Mouse (Mus musculus) neural tube, embryonic 11.5 days (tissue): ENCODE measurements around the gene Nagpa. TPM values are rescaled to one million over a fixed set of nuclear protein-coding genes. Genes with fewer than 3 reads are reported as not detected.

Experiments
- ATAC-seq: fragments of 200-750 bp; cut with Nextera tagmentation; 2 replicates; pipeline ENCODE4 v1.8.0; 2017; ENCODE audit warnings: moderate number of reproducible peaks, mild to moderate bottlenecking, moderate TSS enrichment, moderate library complexity; ENCODE audit not compliant: insufficient read depth, low FRiP score, low TSS enrichment
- DNase-seq: peaks from one replicate; pipeline ENCODE4 v3.0.0-alpha.2; 2015; ENCODE audit warnings: low spot score
- H3K27ac ChIP-seq: fragments of 300-500 bp; sonication (generic); 2 replicates; pipeline ENCODE4 v1.5.1; 2014; ENCODE audit warnings: low read depth, mild to moderate bottlenecking, low read length
- H3K27me3 ChIP-seq: fragments of 300-500 bp; sonication (generic); 2 replicates; pipeline ENCODE4 v1.6.1; 2014; ENCODE audit warnings: mild to moderate bottlenecking, low read length, mixed read lengths; ENCODE audit not compliant: control insufficient read depth, insufficient read depth
- H3K36me3 ChIP-seq: fragments of 300-500 bp; sonication (generic); 2 replicates; pipeline ENCODE4 v1.6.1; 2014; ENCODE audit warnings: mild to moderate bottlenecking, low read length, moderate library complexity, mixed read lengths; ENCODE audit not compliant: control insufficient read depth, insufficient read depth
- H3K4me1 ChIP-seq: fragments of 300-500 bp; sonication (generic); 2 replicates; pipeline ENCODE4 v1.6.1; 2014; ENCODE audit warnings: low read length, mixed read lengths; ENCODE audit not compliant: control insufficient read depth, insufficient read depth
- H3K4me2 ChIP-seq: fragments of 300-500 bp; sonication (generic); 2 replicates; pipeline ENCODE4 v1.6.1; 2014; ENCODE audit warnings: low read depth, mild to moderate bottlenecking, moderate library complexity
- H3K4me3 ChIP-seq: fragments of 300-500 bp; sonication (generic); 2 replicates; pipeline ENCODE4 v1.5.1; 2014; ENCODE audit warnings: low read depth, low read length
- H3K9ac ChIP-seq: fragments of 300-500 bp; sonication (generic); 2 replicates; pipeline ENCODE4 v1.6.1; 2014; ENCODE audit warnings: mild to moderate bottlenecking, low read length
- H3K9me3 ChIP-seq: fragments of 300-500 bp; sonication (generic); 2 replicates; pipeline ENCODE4 v1.6.1; 2016; ENCODE audit warnings: low read length; ENCODE audit not compliant: control insufficient read depth
- WGBS: fragments of 180-500 bp; shearing (Covaris S2); extraction: QIAGEN DNeasy Blood & Tissue Kit; methylation state at CpG from one replicate; pipeline ENCODE4 v1.1.7; 2014; 5-methylcytosine and 5-hydroxymethylcytosine counted together
- polyA plus RNA-seq: library from polyadenylated mRNA; unstranded; fragments of >200 nt; fragmentation: Nextera tagmentation; extraction: Ambion mirVana; gene quantifications from 2 replicates; pipeline ENCODE4 v1.2.1, GENCODE M21; 2014

The Nagpa gene
- polyA plus RNA-seq, result 13.6 and 16.9 TPM in 2 replicates

DNA sequence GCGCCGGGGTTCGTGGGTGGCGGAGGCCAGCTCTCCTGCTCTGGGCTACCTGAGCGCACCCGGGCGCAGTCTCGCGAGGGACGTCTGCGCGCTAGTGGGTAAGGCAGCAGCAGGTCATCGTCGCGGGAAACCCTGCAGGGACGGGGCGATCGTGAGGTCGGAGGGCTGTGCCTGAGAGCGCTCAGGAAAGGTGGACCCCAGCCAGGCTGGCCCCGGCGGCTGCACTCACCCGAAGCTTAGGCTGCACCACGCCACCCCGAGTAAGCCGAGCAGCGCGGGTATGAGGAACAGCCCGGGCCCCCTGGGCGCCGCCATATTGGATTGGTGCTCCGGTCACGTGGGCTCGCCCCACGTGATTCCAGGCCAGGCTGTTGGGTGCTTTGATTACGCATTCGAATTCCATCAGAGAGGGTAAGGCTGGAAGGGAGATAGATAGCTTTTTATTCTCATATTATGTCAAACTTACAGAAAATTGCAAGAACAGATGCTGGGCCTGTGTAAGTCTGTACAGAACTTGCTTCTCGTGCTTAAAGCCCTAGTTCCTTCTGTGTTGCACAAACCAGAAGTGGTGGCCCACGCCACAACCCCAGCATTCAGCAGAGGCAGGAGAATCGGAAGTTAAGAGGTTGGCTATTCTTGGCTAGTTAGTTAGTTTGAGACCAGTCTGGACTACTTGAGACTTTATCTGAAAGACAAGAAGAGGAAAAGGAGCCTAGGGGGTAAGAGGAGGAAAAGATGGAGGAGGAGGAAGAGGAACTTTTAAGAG is at the start of gene Nagpa:
Gene Nagpa, minus strand, starts transcription at position 345 of the 766 bp plus-strand sequence.
- no peaks in the 10 kb centered on the region for H3K9me3 ChIP-seq
- H3K9ac ChIP-seq, result peak within 1 kb of the TSS; percentile 71
- no peaks in the 10 kb centered on the region for H3K4me1 ChIP-seq
- H3K27ac ChIP-seq, result no peak within 1 kb of the TSS
- peak within 1 kb of the TSS; percentile 96 for H3K4me2 ChIP-seq
- no peaks in the 10 kb centered on the region for H3K27me3 ChIP-seq
- peak within 1 kb of the TSS; percentile 86 for H3K4me3 ChIP-seq
- WGBS, result 5% methylated on average over 39 of the region's 40 CpGs
- DNase-seq (peak; percentile 89), ATAC-seq (peak; percentile 90)
- no peaks in the 10 kb centered on the region for H3K36me3 ChIP-seq

DNA sequence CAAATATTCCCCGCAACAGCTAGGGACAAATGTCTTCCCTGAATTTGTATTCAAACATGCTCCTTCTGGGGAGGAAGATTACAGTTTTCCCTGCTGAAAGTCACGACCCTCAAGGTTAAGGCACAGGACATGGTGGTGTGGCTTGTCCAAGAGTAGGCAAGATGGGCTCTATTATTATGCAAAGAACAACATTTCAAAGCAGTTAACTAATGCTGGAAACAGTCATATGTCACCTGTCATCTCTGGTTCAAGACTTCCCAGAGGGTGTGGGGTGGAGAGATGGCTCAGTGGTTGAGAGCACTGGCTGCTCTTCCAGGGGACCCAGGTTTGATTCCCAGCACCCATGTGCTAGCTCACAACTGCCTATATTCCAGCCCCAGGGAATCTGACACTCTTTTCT is 48.4 kb upstream of the Nagpa start:
- Histone ChIP-seq H3K9me3 (no peaks in the 10 kb centered on the region), H3K36me3 (peaks cover 7% of the 10 kb centered on the region; the same call in 1 of the 2 replicates), H3K4me1 (peaks cover 12% of the 10 kb centered on the region), H3K4me3 (no peak overlapping the region), H3K4me2 (no peak overlapping the region), H3K9ac (no peak overlapping the region), H3K27me3 (no peaks in the 10 kb centered on the region), H3K27ac (no peak overlapping the region)
- ATAC-seq, result no peak
- DNase-seq, result no peak
- 97% methylated on average over 2 of the region's 2 CpGs for WGBS

DNA sequence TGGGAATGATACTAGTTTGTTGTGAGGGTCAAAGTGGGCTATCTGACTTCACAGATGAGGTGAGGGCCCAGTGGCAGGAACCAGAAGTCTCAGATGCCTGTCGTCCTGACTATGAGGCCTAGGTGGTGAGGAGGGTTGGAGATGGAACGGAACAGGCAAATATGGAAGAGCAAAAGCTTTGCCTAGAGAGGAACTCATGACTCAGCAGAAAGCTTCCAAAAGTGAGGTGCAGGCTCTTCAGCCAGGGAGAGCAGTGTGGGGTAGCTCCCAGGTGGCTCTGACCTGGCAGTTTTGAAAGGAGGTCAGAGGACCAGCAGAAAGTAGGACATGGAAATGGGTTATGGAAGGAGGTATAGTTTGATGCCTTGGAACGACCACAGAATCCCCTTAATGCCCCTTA is 47.1 kb upstream of the Nagpa start:
- Histone ChIP-seq H3K4me1 (peaks cover 6% of the 10 kb centered on the region), H3K4me2 (no peak overlapping the region), H3K4me3 (no peak overlapping the region), H3K27ac (no peak overlapping the region), H3K36me3 (peaks cover 7% of the 10 kb centered on the region; the same call in 1 of the 2 replicates), H3K9me3 (no peaks in the 10 kb centered on the region), H3K27me3 (no peaks in the 10 kb centered on the region), H3K9ac (no peak overlapping the region)
- 87% methylated on average over 3 of the region's 3 CpGs for WGBS
- DNase-seq, result no peak
- no peak for ATAC-seq

DNA sequence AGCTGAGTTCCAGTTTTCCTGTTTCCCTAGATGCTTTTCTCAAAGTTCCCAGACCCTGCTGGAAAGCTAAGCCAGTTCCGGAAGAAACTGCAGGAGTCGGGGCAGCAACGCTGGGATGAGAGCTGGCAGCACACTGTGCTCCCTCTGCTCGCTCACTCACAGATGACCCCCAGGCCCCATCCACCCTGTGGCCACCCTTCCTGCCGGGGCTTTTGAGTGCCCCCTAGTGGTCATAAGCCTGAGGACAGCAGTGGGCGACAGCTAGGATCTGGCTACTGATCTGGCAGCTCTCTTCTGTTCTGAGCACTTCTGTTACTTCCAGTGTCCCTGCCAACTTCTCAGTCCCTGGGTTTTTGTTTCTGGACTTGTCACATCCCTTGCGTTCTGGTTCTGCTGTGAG is 40.6 kb upstream of the Nagpa start:
- Histone ChIP-seq H3K9ac (no peak overlapping the region), H3K4me2 (no peak overlapping the region), H3K36me3 (peaks cover 5% of the 10 kb centered on the region), H3K9me3 (no peaks in the 10 kb centered on the region), H3K4me3 (no peak overlapping the region), H3K4me1 (no peaks in the 10 kb centered on the region), H3K27me3 (no peaks in the 10 kb centered on the region), H3K27ac (no peak overlapping the region)
- 31% methylated on average over 7 of the region's 7 CpGs for WGBS
- ATAC-seq (0 out of 2 replicates have a peak, but pooled peaks have one; percentile 23), DNase-seq (peak; percentile 67)

DNA sequence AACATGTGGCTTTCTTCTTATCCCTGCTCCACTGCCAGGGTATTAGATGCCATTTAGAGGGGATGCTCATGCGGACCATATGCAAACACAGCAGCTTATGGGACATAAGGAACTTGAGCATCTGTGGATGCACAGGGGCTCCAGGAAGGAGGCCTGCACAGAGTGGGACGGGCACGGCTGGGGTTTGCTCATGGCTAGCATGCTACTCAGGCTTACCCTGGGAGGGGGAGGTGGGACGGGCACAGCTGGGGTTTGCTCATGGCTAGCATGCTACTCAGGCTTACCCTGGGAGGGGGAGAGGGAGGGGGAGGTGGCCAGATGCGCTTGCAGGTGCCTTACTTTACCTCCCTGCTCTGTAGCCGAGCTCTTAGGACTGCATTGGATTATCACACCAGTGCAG is 39.1 kb upstream of the Nagpa start:
- no peak for ATAC-seq
- Histone ChIP-seq H3K4me1 (no peaks in the 10 kb centered on the region), H3K27ac (no peak overlapping the region), H3K9me3 (no peaks in the 10 kb centered on the region), H3K9ac (no peak overlapping the region), H3K4me2 (no peak overlapping the region), H3K4me3 (no peak overlapping the region), H3K36me3 (no peaks in the 10 kb centered on the region; the same call in none of the 2 replicates), H3K27me3 (no peaks in the 10 kb centered on the region)
- DNase-seq, result no peak
- 90% methylated on average over 6 of the region's 6 CpGs for WGBS

DNA sequence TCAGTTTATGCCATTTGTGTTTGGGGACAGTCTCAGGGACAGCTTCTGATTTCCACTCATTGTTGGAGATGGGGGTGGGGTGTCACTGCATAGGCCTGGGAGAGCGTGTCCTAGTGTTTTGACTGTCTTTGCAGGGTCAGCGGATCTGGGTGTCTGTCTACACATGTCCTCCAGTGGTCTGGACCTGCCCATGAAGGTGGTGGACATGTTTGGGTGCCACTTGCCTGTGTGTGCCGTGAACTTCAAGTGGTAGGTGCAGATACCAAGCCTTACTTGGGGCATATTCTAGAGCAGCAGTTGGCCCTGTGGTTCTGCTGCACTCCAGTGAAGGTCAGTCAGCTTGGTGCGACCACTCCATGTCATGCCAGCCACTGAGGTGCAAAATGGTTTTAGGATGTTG is 38.5 kb upstream of the Nagpa start:
- H3K4me1 ChIP-seq, result no peaks in the 10 kb centered on the region
- H3K4me3 ChIP-seq, result no peak overlapping the region
- ATAC-seq (no peak), DNase-seq (no peak)
- no peaks in the 10 kb centered on the region for H3K9me3 ChIP-seq
- H3K36me3 ChIP-seq, result no peaks in the 10 kb centered on the region; the same call in none of the 2 replicates
- H3K9ac ChIP-seq, result no peak overlapping the region
- no peaks in the 10 kb centered on the region for H3K27me3 ChIP-seq
- WGBS, result 87% methylated on average over 4 of the region's 4 CpGs
- no peak overlapping the region for H3K27ac ChIP-seq
- no peak overlapping the region for H3K4me2 ChIP-seq

DNA sequence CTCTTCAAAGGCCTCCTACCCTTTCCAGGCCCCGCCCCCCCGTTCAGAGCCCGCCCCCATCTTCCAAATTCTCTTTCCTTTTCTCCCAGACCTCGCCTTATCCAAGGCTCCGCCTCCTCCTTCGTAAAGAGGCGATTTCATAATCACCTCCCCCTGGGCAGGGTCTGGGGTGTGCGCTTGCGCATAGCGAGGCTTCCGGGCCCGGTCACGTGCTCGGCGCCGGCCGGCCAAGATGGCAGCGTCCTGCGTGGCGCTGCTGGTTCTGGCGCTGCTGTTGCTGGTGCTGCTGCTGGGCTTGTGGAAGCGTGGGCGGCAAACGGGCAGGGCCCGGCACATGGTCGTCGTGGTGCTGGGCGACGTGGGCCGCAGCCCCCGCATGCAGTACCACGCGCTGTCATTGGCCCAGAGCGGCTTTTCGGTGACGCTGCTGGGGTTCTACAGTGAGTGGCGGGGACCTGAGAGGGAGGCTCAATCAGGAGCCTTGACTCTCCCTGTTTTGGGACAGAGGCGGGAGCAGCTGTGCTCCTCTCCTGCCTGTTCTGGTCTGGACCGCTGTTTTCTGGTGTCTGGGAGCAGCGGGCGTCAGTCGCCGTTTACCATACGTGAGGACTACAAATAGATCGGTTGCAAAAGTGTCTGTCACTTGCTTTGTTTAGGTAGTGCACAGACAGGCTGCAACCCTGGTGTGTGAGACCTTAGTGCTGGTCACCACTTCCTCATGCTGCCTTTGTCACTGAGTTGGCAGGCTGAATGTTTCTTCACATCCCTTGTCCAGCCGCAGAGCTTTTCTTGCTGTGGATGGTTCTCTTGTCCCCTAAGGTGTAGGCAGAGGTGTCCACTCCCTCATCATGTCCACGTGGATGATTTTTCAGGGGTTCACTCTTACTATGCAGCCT is 29.9 kb upstream of the Nagpa start, which contains the start of gene Alg1:
Gene Alg1, plus strand, starts transcription at position 204 of the 896 bp plus-strand sequence.
- no peaks in the 10 kb centered on the region for H3K36me3 ChIP-seq
- no peak within 1 kb of the TSS for H3K27ac ChIP-seq
- WGBS, result 2% methylated on average over 47 of the region's 47 CpGs
- no peaks in the 10 kb centered on the region for H3K27me3 ChIP-seq
- DNase-seq (peak; percentile 93), ATAC-seq (peak; percentile 93)
- peak within 1 kb of the TSS; percentile 82 for H3K4me2 ChIP-seq
- H3K4me1 ChIP-seq, result peaks cover 4% of the 10 kb centered on the region; the same call in 1 of the 2 replicates
- H3K9ac ChIP-seq, result peak within 1 kb of the TSS; percentile 75
- H3K9me3 ChIP-seq, result no peaks in the 10 kb centered on the region
- peak within 1 kb of the TSS; percentile 74 for H3K4me3 ChIP-seq

DNA sequence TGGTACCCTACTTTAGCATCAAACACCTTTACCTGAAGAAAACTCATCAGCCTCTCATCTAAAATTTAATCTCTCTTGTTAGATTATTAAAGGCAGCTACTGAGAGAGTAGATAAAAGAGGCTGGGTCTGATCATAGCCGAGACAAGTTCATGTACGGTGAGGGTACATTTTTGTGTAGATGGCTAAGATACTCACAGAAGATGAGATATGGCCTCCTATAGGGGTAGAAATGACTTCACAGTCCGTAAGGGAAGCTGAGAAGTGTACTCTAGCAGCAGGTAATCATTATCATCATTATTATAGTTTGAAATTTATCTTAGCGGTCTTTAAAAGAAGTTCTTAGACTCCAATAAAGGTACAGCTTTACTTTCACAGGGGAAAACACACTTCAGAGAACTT is 29.2 kb upstream of the Nagpa start:
- Histone ChIP-seq H3K9me3 (no peaks in the 10 kb centered on the region), H3K9ac (no peak overlapping the region), H3K4me3 (no peak overlapping the region), H3K4me1 (peaks cover 4% of the 10 kb centered on the region; the same call in 1 of the 2 replicates), H3K36me3 (no peaks in the 10 kb centered on the region), H3K27ac (no peak overlapping the region), H3K4me2 (peak overlapping the region; percentile 82), H3K27me3 (no peaks in the 10 kb centered on the region)
- ATAC-seq, result peak; percentile 17
- WGBS, result 71% methylated on average over 4 of the region's 4 CpGs
- no peak for DNase-seq
